Comparison of ENCODE assay signal across 13 mouse cellular contexts in the genomic region with DNA sequence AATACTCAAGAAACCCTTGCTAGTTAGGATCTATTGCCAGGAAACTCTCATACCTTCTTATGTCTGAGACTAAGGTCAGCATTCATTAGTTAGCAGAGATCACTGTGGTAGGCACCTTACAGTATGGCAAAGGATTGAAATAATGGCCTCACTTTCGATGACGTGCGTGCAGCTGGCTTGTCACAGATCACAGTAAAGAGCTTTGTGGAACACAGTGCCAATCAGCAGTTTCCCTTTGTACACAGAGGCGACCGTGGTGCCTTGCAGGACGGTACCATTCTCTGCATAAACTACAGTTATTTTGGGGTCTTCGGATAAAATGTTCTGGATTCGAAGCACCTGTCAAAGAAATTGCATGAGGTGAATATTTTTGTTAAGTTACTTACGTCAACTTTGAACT. TPM values are rescaled to one million over a fixed set of nuclear protein-coding genes. Genes with fewer than 3 reads are reported as not detected.
"Had no signal": no experiment of that assay in that cellular context is flagged by ENCODE, and none has a peak within 500 bp of the region (broad histone marks: within the 10 kb centered on the region; RNA-seq: fewer than 3 reads in every experiment).

No protein-coding gene starts in this region.

- H3K9ac ChIP-seq: limb, embryonic 13.5 days; liver, embryonic 14.5 days; neural tube, embryonic 13.5 days had no signal

- H3K36me3 ChIP-seq: limb, embryonic 13.5 days; neural tube, embryonic 13.5 days had no signal

- H3K9me3 ChIP-seq: limb, embryonic 13.5 days; neural tube, embryonic 13.5 days had no signal

- H3K4me3 ChIP-seq: limb, embryonic 13.5 days; neural tube, embryonic 13.5 days had no signal

- H3K4me2 ChIP-seq: limb, embryonic 13.5 days; neural tube, embryonic 13.5 days had no signal

- H3K27ac ChIP-seq: limb, embryonic 13.5 days; liver, embryonic 14.5 days had no signal

- H3K27me3 ChIP-seq: limb, embryonic 13.5 days; neural tube, embryonic 13.5 days had no signal

- DNase-seq: kidney, postnatal 10 days; kidney, postnatal 4 days; left cerebral cortex, postnatal 4 days; lung, adult 18-20 months; midbrain, embryonic 14.5 days; retina, postnatal 1 day; thymus, postnatal 36 days had no signal

RNA-seq across cellular contexts. Expression of gene Pon1, which starts 25.6 kb away (rescaled TPM):
- total RNA-seq: left cerebral cortex, postnatal 4 days; megakaryocyte-erythroid progenitor cell, adult 5-6 weeks had no signal
- polyA plus RNA-seq: kidney, embryonic 14.5 days; limb, embryonic 13.5 days; midbrain, embryonic 14.5 days; neural tube, embryonic 13.5 days; thymus, postnatal 0 days had no signal
